Mouse (Mus musculus): ENCODE measurements around the gene Pdyn.

The Pdyn gene

DNA sequence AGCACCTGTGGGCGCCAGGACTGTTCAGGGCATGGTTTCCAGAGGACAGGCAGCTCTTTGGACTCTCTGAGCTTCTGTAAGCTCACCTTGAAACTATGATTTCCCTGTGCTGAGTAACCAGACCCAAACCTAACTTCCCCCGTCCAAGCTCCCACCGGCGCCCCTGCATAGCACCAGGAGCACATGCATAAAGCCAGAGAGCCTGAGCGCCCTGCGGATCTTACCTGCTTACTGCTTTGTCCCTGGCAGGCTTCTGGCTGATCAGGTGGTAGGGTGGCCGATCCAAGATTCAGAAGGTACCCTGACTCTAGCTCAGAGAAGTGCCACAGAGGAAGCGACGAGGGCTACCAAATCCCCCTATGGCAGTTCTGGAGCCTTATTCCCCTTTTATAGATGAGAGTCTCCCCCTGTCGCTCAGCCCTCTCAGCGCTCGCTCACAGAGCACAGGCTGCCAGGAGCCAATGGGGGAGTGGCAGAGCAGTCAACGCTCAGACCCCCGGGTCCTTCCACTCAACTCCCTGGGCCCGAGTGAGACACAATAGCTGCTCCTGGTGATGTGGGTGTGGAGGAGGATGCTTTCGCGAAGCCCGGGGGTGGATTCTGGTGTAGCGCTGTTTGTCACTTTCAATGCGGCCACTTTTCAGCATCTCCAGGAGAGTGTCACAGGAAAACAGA, at the start of gene Pdyn:
Gene Pdyn, minus strand, starts transcription at position 361 of the 675 bp plus-strand sequence.
- DNase-seq (ENCODE audit: extremely low spot score): peak; percentile 23

DNA sequence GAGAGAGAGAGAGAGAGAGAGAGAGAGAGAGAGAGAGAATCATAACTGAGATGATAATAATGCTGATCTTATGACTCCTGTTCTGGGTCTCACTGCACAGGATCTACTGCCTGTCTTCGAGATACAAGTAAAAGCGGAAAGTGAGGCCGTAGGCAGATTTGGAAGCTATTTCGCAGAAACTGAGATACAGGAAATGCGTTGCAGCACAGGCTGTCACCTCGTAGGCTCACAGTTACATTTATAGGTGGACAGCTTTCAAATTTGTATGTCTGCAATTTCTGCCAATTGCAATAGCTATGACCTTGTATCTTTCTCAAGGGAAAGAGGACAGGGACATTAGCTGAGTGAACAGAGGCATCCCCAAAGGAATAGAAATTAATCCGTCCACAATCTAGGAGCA, 42.4 kb upstream of the Pdyn start:
- no peak for DNase-seq (ENCODE audit: extremely low spot score)

- DNase-seq (ENCODE audit: extremely low spot score): no peak
These were observed 40.9 kb upstream of the Pdyn start for GRCm38 (mm10) chr2:129740515-129740914.

- DNase-seq (ENCODE audit: extremely low spot score): no peak
These were observed 34.4 kb upstream of the Pdyn start for GRCm38 (mm10) chr2:129734031-129734430.

DNA sequence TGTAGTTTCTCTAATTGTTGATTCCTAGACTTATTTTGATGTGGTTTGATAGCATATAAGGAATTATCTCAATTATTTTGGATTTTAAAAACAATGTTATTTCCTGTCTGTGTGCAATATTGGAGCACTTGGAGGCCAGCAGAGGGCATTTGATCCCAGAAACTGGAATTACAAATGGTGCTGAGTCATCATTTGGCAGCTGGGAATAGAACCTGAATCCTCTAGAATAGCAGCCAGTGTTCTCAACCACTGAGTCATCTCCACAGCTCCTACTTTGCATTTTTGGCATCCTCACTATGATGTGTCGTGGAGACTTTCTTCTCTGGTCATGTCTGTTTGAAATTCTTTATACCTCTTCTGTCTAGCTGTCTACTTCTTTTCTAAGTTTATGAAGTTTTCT, 30.0 kb upstream of the Pdyn start:
- DNase-seq (ENCODE audit: extremely low spot score): no peak

GRCm38 (mm10) chr2:129715671-129716070, 16.0 kb upstream of the Pdyn start:
- peak; percentile 64 for DNase-seq (ENCODE audit: extremely low spot score)

- no peak for DNase-seq (ENCODE audit: extremely low spot score)
These were observed 13.4 kb upstream of the Pdyn start for GRCm38 (mm10) chr2:129713026-129713544.

GRCm38 (mm10) chr2:129696059-129696458, 3.6 kb downstream of the Pdyn start:
- peak; percentile 44 for DNase-seq (ENCODE audit: extremely low spot score)

DNA sequence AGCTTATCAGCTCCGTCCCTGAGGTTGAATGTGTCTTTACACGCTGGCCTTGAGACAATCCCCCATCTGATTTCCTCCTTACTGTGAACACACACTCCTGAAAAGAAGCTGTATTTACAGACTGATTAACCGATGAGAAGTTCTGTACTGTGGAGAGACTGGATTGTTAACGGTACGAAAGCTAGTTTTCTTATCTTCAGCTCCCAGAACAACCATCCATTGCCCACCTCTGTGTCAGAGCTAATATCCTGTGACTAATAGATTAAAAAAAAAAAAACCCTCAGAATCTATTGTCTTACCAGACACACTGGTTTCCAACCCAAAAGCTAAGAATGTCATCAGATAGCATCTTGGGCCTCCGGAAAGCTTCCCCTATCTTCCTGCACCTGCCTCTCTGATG, 5.3 kb downstream of the Pdyn start:
- DNase-seq (ENCODE audit: extremely low spot score): no peak

DNA sequence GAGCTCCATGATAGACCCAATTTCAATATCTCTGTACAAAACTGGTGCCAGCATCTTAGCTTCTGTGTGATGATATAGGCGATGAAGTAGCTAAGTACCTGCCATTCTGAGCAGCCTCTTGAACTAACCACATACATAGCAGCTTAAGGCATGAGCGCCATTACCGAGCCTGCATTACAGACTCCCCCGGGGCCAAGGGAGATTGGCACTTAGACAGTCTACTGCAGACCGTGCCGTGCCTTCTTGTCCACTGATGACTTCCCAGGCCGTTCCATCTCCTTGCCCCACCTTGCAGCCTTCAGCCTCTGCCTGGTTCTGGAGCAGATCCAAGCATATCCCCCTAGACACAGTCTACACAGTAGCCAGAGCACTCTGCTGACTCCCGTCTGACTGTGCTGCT, 7.0 kb downstream of the Pdyn start:
- DNase-seq (ENCODE audit: extremely low spot score): no peak

DNA sequence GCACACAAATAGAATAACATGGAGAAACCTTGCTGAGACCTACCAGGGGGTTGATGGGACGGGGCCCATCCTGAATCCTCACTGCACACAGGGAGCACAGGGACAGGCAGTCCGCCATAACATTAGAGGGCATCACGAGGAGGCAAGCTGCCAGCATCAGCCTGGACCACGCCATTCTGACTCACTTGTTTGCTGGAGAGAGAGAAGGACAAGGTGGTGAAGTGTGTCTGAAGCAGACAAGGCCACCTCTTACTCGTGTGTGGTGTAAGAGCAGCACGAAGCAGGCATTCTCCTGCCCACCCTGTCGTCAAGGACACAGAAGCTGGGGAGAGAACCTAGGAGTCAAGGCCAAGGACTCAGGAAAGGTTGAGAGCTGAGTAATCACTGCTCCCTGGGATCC, 9.9 kb downstream of the Pdyn start:
- no peak for DNase-seq (ENCODE audit: extremely low spot score)

DNA sequence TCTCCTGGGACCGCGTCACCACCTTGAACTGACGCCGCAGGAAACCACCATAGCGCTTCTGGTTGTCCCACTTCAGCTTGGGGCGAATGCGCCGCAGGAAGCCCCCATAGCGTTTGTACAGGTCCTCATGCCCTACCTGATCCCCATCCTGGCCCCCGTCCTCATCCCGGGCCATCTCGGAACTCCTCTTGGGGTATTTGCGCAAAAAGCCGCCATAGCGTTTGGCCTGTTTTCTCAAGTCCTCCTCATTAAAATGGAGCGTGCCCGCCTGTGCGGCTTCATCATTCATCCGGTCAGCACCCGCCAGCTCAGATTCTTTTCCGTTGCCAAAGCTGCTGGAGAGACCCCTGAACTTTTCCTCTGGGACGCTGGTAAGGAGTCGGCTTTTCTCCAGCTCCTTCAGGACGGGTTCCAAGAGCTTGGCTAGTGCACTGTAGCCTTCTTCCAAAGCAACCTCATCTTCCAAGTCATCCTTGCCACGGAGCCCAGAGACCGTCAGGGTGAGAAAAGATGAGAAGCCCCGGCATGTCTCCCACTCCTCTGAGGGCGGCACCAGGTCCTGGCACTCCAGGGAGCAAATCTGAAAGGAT, 11.5 kb downstream of the Pdyn start:
- no peak for DNase-seq (ENCODE audit: extremely low spot score)

DNA sequence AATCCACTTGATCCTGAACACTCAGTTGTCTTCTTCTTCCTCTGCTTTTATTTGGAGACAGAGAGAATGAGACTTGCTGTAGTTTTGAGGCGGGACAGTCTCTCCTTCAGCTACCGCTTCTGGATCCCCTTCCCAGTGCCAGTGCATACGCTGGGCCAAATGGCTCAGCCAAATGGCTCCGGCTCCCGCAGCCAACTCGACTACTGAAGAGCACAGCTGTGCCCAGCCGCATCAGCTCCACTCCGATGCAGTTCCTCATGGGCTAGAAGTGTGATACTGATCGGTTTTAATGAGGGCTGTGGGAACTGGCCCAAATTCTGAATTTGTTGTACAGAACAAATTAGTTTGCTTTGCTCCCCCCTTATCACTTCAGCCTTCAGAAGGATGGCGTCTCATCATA, 12.7 kb downstream of the Pdyn start:
- DNase-seq (ENCODE audit: extremely low spot score): no peak

DNA sequence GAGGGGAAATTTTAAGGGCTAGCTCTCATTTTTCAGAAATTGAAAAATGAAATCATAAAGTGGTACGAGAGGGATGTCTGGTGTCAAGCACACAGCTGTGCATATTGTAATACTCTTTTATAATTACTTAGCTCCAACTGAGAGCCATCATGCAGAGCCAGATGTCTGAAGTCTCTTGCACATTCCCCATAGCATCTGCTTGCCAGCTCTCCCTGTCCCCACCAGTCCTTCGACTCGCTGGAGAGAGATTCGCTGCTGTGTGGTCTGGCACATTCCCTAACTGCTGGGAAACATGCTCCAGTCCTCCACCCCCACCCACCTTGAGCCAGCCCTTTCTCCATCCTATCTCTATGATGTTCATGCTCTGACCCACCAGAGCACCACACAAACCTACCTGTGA, 15.6 kb downstream of the Pdyn start:
- no peak for DNase-seq (ENCODE audit: extremely low spot score)

GRCm38 (mm10) chr2:129680236-129680635, 19.4 kb downstream of the Pdyn start:
- no peak for DNase-seq (ENCODE audit: extremely low spot score)

DNA sequence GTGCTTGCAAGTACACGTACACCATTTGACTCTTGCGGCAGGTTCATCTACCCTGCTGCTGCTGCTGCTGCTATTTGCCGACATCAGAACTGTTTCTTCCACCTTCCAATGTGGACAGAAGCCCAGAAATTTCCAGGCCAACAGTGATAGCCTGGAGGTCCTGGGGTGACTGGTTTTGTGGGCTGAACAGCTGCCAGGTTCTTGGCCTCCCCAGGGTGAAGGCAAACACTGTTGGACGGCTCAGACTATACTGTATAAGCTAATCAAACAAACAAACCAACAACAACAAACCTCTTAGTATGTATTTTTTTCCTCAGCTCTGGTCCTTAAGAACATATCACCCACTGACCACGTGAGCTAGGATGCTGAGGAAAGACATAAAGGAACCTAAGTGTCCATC, 20.6 kb downstream of the Pdyn start:
- DNase-seq (ENCODE audit: extremely low spot score): no peak

DNA sequence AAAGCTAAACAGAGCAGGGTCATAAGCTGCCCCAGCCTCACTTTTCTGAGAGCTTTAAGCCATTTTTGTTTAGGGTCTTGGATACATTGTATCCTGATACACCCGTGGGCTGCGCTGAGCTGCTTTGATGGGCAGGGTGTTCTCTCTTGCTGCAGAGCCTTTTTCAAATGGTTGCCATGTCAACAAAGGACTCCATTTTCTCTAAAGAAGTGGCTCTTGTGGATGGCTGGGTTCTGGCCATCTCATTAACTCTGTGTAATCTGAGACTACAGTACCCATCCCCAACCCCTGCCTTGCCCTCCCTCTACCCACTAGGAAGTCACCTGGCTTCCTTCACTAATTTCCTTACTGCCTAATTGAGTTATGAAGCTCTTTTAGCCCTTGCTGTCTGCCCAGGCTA, 22.0 kb downstream of the Pdyn start:
- no peak for DNase-seq (ENCODE audit: extremely low spot score)

DNA sequence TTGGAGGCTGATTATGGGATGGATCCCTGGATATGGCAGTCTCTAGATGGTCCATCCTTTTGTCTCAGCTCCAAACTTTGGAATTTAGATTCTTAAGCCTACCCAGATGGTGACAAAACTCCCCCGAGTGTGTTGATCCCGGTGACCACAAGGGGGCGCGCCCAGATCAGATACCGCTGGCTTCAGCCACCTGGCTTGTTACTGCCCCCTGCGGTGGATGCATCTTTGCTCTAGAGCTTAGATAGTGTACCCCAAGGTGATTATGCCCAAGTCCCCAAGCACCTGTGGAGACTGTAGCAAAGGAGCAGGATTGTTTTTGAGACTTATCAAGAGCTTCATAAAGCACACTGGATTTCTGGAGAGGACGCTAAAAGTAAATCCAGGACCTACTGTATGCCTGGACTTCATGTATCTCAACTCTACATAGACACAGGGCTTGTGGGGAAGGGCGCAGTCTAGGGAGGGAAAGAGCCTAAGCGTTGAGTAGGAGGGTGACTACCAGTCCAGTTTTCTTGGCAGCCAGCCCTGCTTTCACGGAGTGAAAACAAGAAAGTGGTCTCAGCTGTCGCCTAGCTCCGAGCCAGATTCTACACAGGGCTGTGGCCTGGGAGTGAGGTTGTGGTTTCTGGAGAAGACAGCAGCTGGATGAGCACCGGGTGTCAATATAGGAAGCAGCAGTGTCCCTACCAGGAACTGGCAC, 24.6 kb downstream of the Pdyn start:
- peak; percentile 78 for DNase-seq (ENCODE audit: extremely low spot score)

- DNase-seq (ENCODE audit: extremely low spot score): no peak
These were observed 27.7 kb downstream of the Pdyn start for GRCm38 (mm10) chr2:129671911-129672310.

GRCm38 (mm10) chr2:129662484-129662883, 37.2 kb downstream of the Pdyn start:
- no peak for DNase-seq (ENCODE audit: extremely low spot score)

GRCm38 (mm10) chr2:129660020-129660419, 39.6 kb downstream of the Pdyn start:
- no peak for DNase-seq (ENCODE audit: extremely low spot score)

- no peak for DNase-seq (ENCODE audit: extremely low spot score)
These were observed 40.8 kb downstream of the Pdyn start for GRCm38 (mm10) chr2:129658796-129659195.

- no peak for DNase-seq (ENCODE audit: extremely low spot score)
These were observed 44.6 kb downstream of the Pdyn start for GRCm38 (mm10) chr2:129655033-129655432.
